26 mouse cellular contexts compared by ENCODE assay signal in genomic region chr2:117118516-117118915, GRCm38 (mm10). TPM values are rescaled to one million over a fixed set of nuclear protein-coding genes. Genes with fewer than 3 reads are reported as not detected.
A peak's percentile ranks its signal among the peaks of the same experiment; 100 is the strongest.
DNase-seq lines count a peak whose midpoint lies in the region; ATAC-seq and TF ChIP-seq lines count a peak whose summit lies in the region.
"Had no signal": no experiment of that assay in that cellular context is flagged by ENCODE, and none has a peak within 500 bp of the region (broad histone marks: within the 10 kb centered on the region; RNA-seq: fewer than 3 reads in every experiment).

No protein-coding gene starts in this region.

- peak; percentile 24 to 64 for DNase-seq in cerebellum, adult 2 months
- DNase-seq in midbrain, postnatal 0 days (ENCODE audit: low spot score), result peak; percentile 52
- DNase-seq in midbrain, embryonic 10.5 days (ENCODE audit: low spot score), result no peak
- peak; percentile 34 for DNase-seq in cerebellum, adult 9-11 months
- peak; percentile 88 for DNase-seq in retina, postnatal 1 day
- DNase-seq in thymus, postnatal 36 days, result no peak
- DNase-seq: adrenal gland, adult 2 months; embryo, embryonic 11 days; forebrain, postnatal 0 days; gastrocnemius, postnatal 10 days; kidney, adult 9 months; kidney, postnatal 14 days; layer of hippocampus, adult 9-11 months; lung, embryonic 14.5 days; thymus, adult 2 months; thymus, postnatal 4 days had no signal

- H3K9me3 ChIP-seq in midbrain, postnatal 0 days (ENCODE audit: low read length), result no peaks in the 10 kb centered on the region
- H3K9me3 ChIP-seq in midbrain, embryonic 10.5 days (replicated peaks), result no peaks in the 10 kb centered on the region
- H3K9me3 ChIP-seq: embryonic facial prominence, embryonic 13.5 days; forebrain, embryonic 12.5 days; limb, embryonic 12.5 days; liver, embryonic 15.5 days; neural tube, embryonic 12.5 days had no signal

- no peak overlapping the region for H3K9ac ChIP-seq in midbrain, postnatal 0 days (replicated peaks; ENCODE audit: low read length, poor library complexity, severe bottlenecking)
- H3K9ac ChIP-seq: forebrain, embryonic 12.5 days; limb, embryonic 12.5 days; liver, embryonic 15.5 days; lung, embryonic 14.5 days had no signal

- TF ChIP-seq CTCF in cerebellum, adult 2 months (IDR thresholded peaks at IDR 0.05; ENCODE audit: borderline replicate concordance, insufficient read depth, low read depth, low read length), result no peak
- no peak for TF ChIP-seq CTCF in midbrain, postnatal 0 days (IDR thresholded peaks at IDR 0.05)

- H3K4me2 ChIP-seq in midbrain, postnatal 0 days (ENCODE audit: low read depth, low read length, poor library complexity, severe bottlenecking), result no peak overlapping the region

- ATAC-seq in cerebellum, adult (ENCODE audit: insufficient number of reproducible peaks, low FRiP score, low TSS enrichment), result no peak
- no peak for ATAC-seq in midbrain, postnatal 0 days (ENCODE audit: low FRiP score)
- ATAC-seq in erythroid progenitor cell, adult 5-6 weeks (replicated peaks; ENCODE audit: low FRiP score, poor library complexity, severe bottlenecking), result no peak
- ATAC-seq: activated CD4-positive, CD25-positive, alpha-beta regulatory T cell, adult 4 months; forebrain, postnatal 0 days; intestine, postnatal 0 days; midbrain, embryonic 16.5 days had no signal

- TF ChIP-seq POLR2A in cerebellum, adult 2 months (IDR thresholded peaks at IDR 0.05; ENCODE audit: borderline replicate concordance, insufficient read depth, low read length), result no peak

- 8% methylated on average over 2 of the region's 2 CpGs for WGBS in cerebellum, adult 2 months
- 55% methylated on average over 2 of the region's 2 CpGs for WGBS in midbrain, postnatal 0 days
- 60% methylated on average over 2 of the region's 2 CpGs for WGBS in midbrain, embryonic 10.5 days

- no peak overlapping the region for H3K27ac ChIP-seq in cerebellum, adult 2 months (ENCODE audit: insufficient read depth, low read length)
- no peak overlapping the region for H3K27ac ChIP-seq in midbrain, postnatal 0 days (ENCODE audit: low read depth, low read length)
- no peak overlapping the region for H3K27ac ChIP-seq in midbrain, embryonic 10.5 days (replicated peaks)
- H3K27ac ChIP-seq: limb, embryonic 12.5 days; liver, embryonic 15.5 days; neural tube, embryonic 12.5 days had no signal

- H3K4me3 ChIP-seq in cerebellum, adult 2 months (replicated peaks; ENCODE audit: insufficient read depth, low read depth, low read length), result no peak overlapping the region
- no peak overlapping the region for H3K4me3 ChIP-seq in midbrain, postnatal 0 days (ENCODE audit: low read depth, low read length)
- H3K4me3 ChIP-seq in midbrain, embryonic 10.5 days, result no peak overlapping the region
- H3K4me3 ChIP-seq: liver, embryonic 15.5 days; neural tube, embryonic 12.5 days had no signal

- no peaks in the 10 kb centered on the region for H3K27me3 ChIP-seq in cerebellum, adult 2 months (ENCODE audit: control insufficient read depth, insufficient read depth, low read length)
- no peaks in the 10 kb centered on the region for H3K27me3 ChIP-seq in midbrain, postnatal 0 days (ENCODE audit: insufficient read depth, low read length)
- peaks cover 36% of the 10 kb centered on the region for H3K27me3 ChIP-seq in midbrain, embryonic 10.5 days (ENCODE audit: low read depth, poor library complexity, severe bottlenecking)
- H3K27me3 ChIP-seq: embryonic facial prominence, embryonic 13.5 days; limb, embryonic 12.5 days; neural tube, embryonic 12.5 days had no signal

- no peaks in the 10 kb centered on the region; the same call in 1 of the 2 replicates for H3K4me1 ChIP-seq in cerebellum, adult 2 months (ENCODE audit: control insufficient read depth, insufficient read depth, low read length)
- H3K4me1 ChIP-seq in midbrain, postnatal 0 days (ENCODE audit: insufficient read depth, low read length), result no peaks in the 10 kb centered on the region
- peaks cover 23% of the 10 kb centered on the region for H3K4me1 ChIP-seq in midbrain, embryonic 10.5 days

- H3K36me3 ChIP-seq in midbrain, postnatal 0 days (ENCODE audit: insufficient read depth, low read length), result no peaks in the 10 kb centered on the region
- no peaks in the 10 kb centered on the region for H3K36me3 ChIP-seq in midbrain, embryonic 10.5 days
- H3K36me3 ChIP-seq: embryonic facial prominence, embryonic 13.5 days; forebrain, embryonic 12.5 days; limb, embryonic 12.5 days; liver, embryonic 15.5 days; neural tube, embryonic 12.5 days had no signal

RNA-seq across cellular contexts. Expression of gene Spred1, which starts 2.7 kb away (rescaled TPM):
- polyA plus RNA-seq in cerebellum, adult 2 months (2012; rRNA removed), result 32.1 and 33.9 TPM in 2 replicates
- 46.7 and 59.3 TPM in 2 replicates for total RNA-seq in midbrain, postnatal 0 days (2014; rRNA removed)
- 10.7 and 12.9 TPM in 2 replicates for polyA plus RNA-seq in midbrain, postnatal 0 days (2015; fragmentation: Nextera tagmentation; extraction: Ambion mirVana)
- polyA plus RNA-seq in midbrain, embryonic 10.5 days (2016; fragmentation: Nextera tagmentation; extraction: Ambion mirVana), result 7.2 and 8.5 TPM in 2 replicates
- 0.72 and 7.5 TPM in 2 replicates for total RNA-seq in erythroid progenitor cell, adult 5-6 weeks (2015; ENCODE audit: low replicate concordance)
- 4.2 and 7.2 TPM in 2 replicates for total RNA-seq in erythroid progenitor cell, adult 5-6 weeks (2017; ENCODE audit: low replicate concordance)

Comparison
In these comparisons a context has a peak if more than half of its experiments do, and no peak if none do; other contexts are left out.
1. DNase-seq: peak in cerebellum, adult 2 months (2 of 2), midbrain, postnatal 0 days (single experiment), cerebellum, adult 9-11 months (single experiment) and retina, postnatal 1 day (single experiment); none in midbrain, embryonic 10.5 days (single experiment) and thymus, postnatal 36 days (0 of 2).